Mouse (Mus musculus) CD4-positive, CD25-positive, alpha-beta regulatory T cell (primary cell): ENCODE data around the gene Shbg. TPM values are rescaled to one million over a fixed set of nuclear protein-coding genes. Genes with fewer than 3 reads are reported as not detected.

Source experiments
- polyA plus RNA-seq: library from polyadenylated mRNA; unstranded; fragments of 100-300 nt; shearing (Covaris generic); gene quantifications from one replicate; pipeline ENCODE4 v1.2.1, GENCODE M21; 2017

Gene Shbg
- polyA plus RNA-seq: not detected

GRCm38 (mm10) chr11:69617805-69618204 is at the start of gene Shbg:
Gene Shbg (minus strand): TSS chr11:69617905.

GRCm38 (mm10) chr11:69665961-69666664 is 48.4 kb upstream of the Shbg start, which contains the start of gene Cd68:
Gene Cd68 (minus strand): TSS chr11:69666153.

GRCm38 (mm10) chr11:69662213-69662966 is 44.7 kb upstream of the Shbg start, which contains the start of gene Mpdu1:
Gene Mpdu1 (minus strand): TSS chr11:69662642.

DNA sequence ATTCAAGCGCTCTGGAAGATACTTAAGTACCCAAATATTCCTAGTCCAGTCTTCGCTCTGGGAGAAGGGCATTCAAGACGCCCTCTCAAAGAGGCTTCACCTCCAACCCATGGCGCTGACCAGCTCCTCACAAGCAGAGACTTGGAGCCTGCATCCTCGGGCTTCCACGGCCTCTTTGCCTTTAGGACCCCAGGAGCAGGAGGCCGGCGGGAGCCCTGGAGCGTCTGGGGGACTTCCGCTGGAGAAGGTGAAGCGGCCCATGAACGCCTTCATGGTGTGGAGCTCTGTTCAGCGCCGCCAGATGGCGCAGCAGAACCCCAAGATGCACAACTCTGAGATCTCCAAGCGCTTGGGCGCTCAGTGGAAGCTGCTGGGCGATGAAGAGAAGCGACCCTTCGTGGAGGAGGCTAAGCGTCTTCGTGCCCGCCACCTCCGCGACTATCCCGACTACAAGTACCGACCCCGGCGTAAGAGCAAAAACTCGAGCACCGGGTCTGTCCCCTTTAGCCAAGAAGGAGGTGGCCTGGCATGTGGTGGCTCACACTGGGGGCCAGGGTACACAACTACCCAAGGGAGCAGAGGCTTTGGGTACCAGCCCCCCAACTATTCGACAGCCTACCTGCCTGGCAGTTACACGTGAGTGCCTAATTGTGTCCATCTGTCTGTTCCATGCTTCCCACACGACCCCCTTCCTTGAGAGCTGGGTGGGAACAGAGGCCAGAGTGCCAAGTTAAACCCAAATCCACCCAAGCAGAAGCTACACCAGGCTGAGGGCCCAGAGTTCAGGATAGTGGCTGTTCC is 37.8 kb upstream of the Shbg start, which contains the start of gene Sox15:
TSS of gene Sox15 (plus strand) at position 51 of the 801 bp plus-strand sequence.

GRCm38 (mm10) chr11:69632284-69633089 is 14.8 kb upstream of the Shbg start, which contains the start of gene Fxr2:
Gene Fxr2 (plus strand): TSS chr11:69632990.

GRCm38 (mm10) chr11:69621571-69622268 is 4.0 kb upstream of the Shbg start, which contains the start of gene Sat2:
Gene Sat2 (plus strand): TSS chr11:69622024.

DNA sequence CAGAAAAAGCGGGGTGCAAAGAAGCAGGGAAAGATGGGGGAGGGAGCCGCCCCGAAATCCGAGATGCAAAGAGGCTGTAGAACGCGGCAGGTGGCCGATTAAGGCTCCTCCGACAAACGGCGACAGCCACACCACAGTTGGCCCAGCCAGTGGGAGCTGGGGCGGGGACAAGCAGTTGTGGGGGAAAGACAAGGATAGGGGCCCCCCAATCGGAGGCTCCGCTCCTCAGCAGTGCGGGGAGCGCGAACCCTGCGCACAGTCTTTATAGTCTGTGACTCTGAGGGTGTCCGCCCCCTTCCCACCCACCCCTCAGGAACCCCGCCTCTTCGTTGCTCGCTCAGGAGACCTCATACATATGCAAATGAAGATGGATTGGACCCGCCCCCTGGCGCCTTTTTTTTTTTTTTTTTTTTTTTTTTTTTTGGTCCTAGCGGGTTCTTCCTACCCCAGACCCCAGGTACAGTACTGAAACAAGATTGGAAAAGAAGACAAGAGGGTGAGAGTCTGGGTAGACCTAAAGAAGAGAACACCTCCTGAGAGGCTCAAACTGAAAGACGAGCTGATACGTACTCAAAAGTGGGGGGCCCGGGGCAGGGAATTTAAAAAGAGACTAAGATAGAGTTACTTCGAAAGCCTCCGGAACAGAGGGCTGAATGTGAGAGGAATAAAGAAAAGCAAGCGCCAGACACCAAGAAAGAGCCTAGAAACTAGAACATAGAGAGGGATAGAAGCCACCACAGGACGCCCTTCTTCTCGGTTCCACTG is 11.8 kb downstream of the Shbg start, which contains the start of gene Atp1b2:
TSS of gene Atp1b2 (minus strand) at position 217 of the 765 bp plus-strand sequence.

GRCm38 (mm10) chr11:69580091-69580514 is 37.6 kb downstream of the Shbg start, which contains the start of the genes Wrap53 and Trp53:
Gene Wrap53 (minus strand): TSS chr11:69580255.
Gene Trp53 (plus strand): TSS chr11:69580359.

Other genes with a start within 250 kb of the Shbg start
- gene Chd3, start 248.5 kb downstream of the Shbg start, polyA plus RNA-seq: 139 TPM
- 97.6 TPM for gene Naa38, start 222.4 kb downstream of the Shbg start, polyA plus RNA-seq
- 25.4 TPM for gene Cyb5d1, start 222.3 kb downstream of the Shbg start, polyA plus RNA-seq
- 0.54 TPM for gene Tmem88, start 219.7 kb downstream of the Shbg start, polyA plus RNA-seq
- gene Kdm6b, start 204.2 kb downstream of the Shbg start, polyA plus RNA-seq: 5.5 TPM
- gene Dnah2, start 68.8 kb downstream of the Shbg start, polyA plus RNA-seq: 0.01 TPM
- gene Efnb3, start 57.7 kb downstream of the Shbg start, polyA plus RNA-seq: 0.47 TPM
- gene Wrap53, start 37.6 kb downstream of the Shbg start, polyA plus RNA-seq: 25.6 TPM
- 239 TPM for gene Trp53, start 37.5 kb downstream of the Shbg start, polyA plus RNA-seq
- gene Atp1b2, start 12.0 kb downstream of the Shbg start, polyA plus RNA-seq: not detected
- not detected for gene Sat2, start 4.1 kb upstream of the Shbg start, polyA plus RNA-seq
- gene Fxr2, start 15.1 kb upstream of the Shbg start, polyA plus RNA-seq: 63.2 TPM
- gene Sox15, start 37.4 kb upstream of the Shbg start, polyA plus RNA-seq: not detected
- gene Mpdu1, start 44.7 kb upstream of the Shbg start, polyA plus RNA-seq: 66.0 TPM
- 4.3 TPM for gene Cd68, start 48.2 kb upstream of the Shbg start, polyA plus RNA-seq
- 654 TPM for gene Eif4a1, start 54.5 kb upstream of the Shbg start, polyA plus RNA-seq
- gene Senp3, start 64.2 kb upstream of the Shbg start, polyA plus RNA-seq: 43.8 TPM
- not detected for gene Tnfsf13, start 67.9 kb upstream of the Shbg start, polyA plus RNA-seq
- gene Tnfsf12, start 77.9 kb upstream of the Shbg start, polyA plus RNA-seq: not detected
- not detected for gene Tnfsfm13, start 78.2 kb upstream of the Shbg start, polyA plus RNA-seq
- 50.4 TPM for gene Polr2a, start 140.7 kb upstream of the Shbg start, polyA plus RNA-seq
- gene Slc35g3, start 144.1 kb upstream of the Shbg start, polyA plus RNA-seq: 0.12 TPM
- gene Zbtb4, start 148.0 kb upstream of the Shbg start, polyA plus RNA-seq: 5.5 TPM
- gene Chrnb1, start 178.0 kb upstream of the Shbg start, polyA plus RNA-seq: 3.7 TPM
- not detected for gene Fgf11, start 184.0 kb upstream of the Shbg start, polyA plus RNA-seq
- not detected for gene Tmem102, start 187.7 kb upstream of the Shbg start, polyA plus RNA-seq
- not detected for gene Gm39566, start 197.4 kb upstream of the Shbg start, polyA plus RNA-seq
- not detected for gene Spem2, start 200.6 kb upstream of the Shbg start, polyA plus RNA-seq
- gene Spem1, start 204.3 kb upstream of the Shbg start, polyA plus RNA-seq: not detected
- 0.85 TPM for gene Nlgn2, start 219.9 kb upstream of the Shbg start, polyA plus RNA-seq
- 77.8 TPM for gene Tmem256, start 220.6 kb upstream of the Shbg start, polyA plus RNA-seq
- 32.7 TPM for gene Plscr3, start 228.5 kb upstream of the Shbg start, polyA plus RNA-seq
- gene Tnk1, start 240.8 kb upstream of the Shbg start, polyA plus RNA-seq: not detected